Mouse (Mus musculus) ovary, postnatal 36 days (tissue): ENCODE results near the gene Gimap7.
"Not testable (repeated sequence)": the region's sequence is repeated elsewhere in the genome, so short reads cannot be mapped to it uniquely, and the experiment has no call there.

ENCODE experiments used
- DNase-seq: peaks from one replicate; pipeline ENCODE4 v3.0.0; 2022; ENCODE audit warnings: low spot score, mixed read lengths

Gene Gimap7

GRCm38 (mm10) chr6:48718455-48718854, at the start of gene Gimap7, which contains the start of gene Gm28053:
Gene Gimap7, plus strand, starts transcription at chr6:48718621.
Gene Gm28053, plus strand, starts transcription at chr6:48718607.
- DNase-seq, result no peak

DNA sequence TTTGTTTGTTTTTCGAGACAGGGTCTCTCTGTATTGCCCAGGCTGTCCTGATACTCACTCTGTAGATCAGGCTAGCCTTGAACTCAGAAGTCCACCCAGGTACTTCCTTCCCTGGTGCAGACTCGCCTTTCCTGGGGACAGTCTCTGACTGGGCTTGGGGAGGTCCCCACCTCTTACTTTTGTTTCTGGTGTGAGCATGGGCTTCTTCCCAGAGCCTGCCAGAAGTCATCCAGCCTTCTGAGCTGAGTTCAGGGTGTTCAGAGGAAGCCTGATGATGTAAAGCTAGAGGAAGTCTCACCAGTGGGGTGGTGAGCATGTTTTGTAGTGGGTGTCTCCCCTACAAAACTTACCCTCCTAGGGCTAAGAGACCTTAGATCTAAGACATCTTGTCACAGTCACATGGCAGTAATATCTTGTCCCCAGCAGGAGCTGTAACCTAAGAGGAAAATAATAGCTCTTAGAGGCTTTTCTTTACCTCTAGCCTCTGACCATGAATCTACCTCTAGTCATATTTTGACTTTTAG, 48.9 kb upstream of the Gimap7 start:
- no peak for DNase-seq

DNA sequence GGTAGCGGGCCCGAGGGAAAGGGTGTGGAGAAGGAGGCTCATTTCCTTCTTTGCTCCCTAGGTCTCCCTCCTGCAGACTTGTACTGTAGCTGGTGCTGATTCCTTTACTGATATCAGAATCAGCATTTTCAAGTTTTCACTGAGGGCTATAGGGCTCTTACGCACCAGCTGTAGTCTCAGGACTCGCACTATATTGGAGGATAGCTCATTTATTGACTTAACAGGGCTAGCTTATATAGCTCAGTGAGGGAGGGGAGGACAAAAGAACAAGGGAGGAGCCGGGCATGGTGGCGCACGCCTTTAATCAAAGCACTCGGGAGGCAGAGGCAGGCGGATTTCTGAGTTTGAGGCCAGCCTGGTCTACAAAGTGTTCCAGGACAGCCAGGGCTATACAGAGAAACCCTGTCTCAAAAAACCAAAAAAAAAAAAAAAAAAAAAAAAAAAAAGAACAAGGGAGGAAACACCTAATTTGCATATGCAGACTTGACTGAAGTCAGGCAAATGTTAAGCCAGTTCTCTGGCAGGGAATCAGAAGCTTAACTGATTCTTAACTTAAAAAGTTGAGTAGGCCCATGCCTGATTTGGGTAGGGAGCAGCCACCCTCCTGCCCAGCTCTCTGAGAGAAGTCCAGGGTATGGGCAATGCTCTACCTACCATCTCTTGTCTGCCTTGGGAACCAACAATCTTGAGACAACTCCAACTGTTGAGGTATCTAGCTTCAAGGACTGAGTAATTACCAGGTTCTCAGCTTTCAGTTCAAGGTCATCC, 43.9 kb upstream of the Gimap7 start:
- DNase-seq, result no peak

DNA sequence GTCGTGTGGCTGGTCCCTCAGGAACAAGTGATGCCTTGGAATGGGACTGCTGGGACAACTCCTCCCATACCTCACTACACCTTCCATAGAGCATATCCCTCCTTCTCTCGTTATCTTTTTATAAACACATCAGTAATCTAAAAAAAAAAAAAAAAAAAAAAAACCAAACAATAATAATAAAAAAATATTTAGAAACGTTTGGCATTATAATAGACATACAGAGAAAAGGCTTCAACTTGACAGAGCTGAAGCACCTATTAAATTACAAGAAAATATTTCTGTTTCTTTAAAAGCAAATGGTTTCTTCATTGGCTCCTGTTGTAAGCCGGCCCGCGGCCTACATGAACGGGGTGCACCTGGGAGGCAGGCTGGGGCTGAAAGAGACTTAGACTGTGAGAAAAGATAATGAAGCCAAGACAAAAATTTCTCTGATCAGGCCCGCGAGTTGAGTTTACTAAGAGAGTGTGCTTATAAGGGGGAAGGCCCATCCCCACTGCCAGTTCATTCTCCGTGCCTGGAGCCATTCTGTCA, 43.0 kb upstream of the Gimap7 start:
- DNase-seq, result peak; percentile 20

DNA sequence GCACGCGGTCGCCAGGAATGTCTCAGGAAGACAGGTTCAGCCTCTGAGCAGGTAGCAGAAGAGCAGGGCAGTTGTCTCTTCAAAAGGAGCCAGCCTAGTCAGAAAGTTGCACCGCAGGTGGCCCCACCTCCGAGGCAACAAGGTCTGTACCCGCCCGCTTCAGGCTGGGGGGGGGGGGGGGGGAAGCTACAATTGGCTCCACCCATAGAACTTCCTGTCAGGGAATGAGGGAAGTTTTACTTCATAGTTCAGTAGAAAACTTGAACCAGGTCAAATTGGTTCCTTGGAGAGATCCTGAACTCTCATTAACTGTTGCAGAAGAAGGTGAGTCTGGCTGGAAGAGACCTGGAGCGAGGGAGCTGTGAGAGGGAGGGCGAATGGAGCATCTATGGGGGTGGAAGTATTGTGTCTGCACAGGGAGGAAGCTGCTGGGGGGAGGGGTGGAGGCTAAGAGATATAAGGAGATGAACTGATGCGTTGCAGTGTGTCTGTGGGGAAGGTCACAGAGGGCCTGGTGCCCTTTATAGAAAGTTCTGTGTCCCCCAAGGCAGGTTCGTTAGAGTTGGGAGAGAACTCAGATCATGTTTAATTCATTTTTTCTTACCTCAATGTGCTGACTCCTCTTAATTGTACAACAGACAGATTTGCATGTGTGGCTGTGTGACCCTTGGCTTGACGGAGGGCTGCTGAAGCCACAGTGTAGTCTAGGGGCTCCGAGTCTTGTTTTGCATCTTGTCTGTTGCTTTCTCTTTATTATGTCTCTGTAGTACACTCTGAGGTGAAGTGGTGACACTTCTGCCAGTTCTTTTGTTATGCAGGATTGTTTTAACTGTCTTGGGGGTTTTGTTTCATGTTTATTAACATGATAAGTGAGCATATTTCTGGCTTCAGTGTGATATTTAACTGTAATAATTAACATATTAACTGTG, 42.2 kb upstream of the Gimap7 start, which contains the start of gene Gimap9:
Gimap9 (plus strand) TSS at position 199 of the 929 bp plus-strand sequence.
- peak; percentile 21 for DNase-seq

- DNase-seq, result no peak
These were observed 41.5 kb upstream of the Gimap7 start for GRCm38 (mm10) chr6:48676860-48677415.

- DNase-seq, result no peak
These were observed 40.7 kb upstream of the Gimap7 start for GRCm38 (mm10) chr6:48677492-48678345.

GRCm38 (mm10) chr6:48678391-48678790, 40.0 kb upstream of the Gimap7 start:
- DNase-seq, result no peak

GRCm38 (mm10) chr6:48679701-48680100, 38.7 kb upstream of the Gimap7 start:
- DNase-seq, result no peak

DNA sequence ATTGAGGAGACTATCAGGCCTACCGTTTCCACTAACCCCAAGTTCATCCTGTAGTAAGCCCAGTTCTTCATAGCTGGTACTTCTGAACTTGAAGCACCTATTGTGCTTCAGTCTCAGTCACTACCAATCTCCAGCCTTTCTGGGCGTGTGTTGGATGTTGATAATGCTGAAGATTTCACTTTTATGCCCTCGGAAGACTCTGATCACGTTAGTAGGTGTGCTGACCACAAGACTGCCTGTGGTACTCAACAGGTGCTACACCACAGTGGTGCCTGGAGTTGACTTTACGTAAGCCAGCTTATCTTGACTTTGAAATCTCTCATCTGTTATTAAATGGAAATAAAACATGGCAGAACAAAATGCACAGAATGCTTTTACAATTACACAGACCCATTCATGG, 38.0 kb upstream of the Gimap7 start:
- DNase-seq, result no peak

GRCm38 (mm10) chr6:48681472-48682090, 36.8 kb upstream of the Gimap7 start:
- no peak for DNase-seq

DNA sequence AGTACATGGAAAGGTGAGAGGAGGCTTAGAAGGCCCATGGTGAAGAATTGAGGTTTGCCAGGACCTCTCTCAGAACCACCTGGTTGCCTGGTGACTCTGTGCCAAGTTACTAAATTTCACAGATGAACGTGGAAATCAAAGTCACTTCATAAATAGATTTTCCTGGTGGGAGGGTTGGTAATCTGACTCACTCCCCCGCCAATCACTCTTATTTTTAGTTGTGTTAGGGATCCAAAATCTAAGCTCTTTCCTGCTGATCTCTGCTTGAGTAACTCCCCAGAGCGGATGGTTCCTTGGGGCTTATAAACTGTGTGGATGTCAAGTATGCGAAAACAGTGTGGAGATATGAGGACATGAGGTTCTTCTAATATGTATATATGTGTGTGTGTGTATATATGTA, 36.1 kb upstream of the Gimap7 start:
- DNase-seq, result no peak

GRCm38 (mm10) chr6:48683263-48683821, 35.1 kb upstream of the Gimap7 start:
- not testable (repeated sequence) for DNase-seq

GRCm38 (mm10) chr6:48684319-48684718, 34.1 kb upstream of the Gimap7 start, which contains the start of gene Gimap4:
Gene Gimap4, plus strand, starts transcription at chr6:48684549.
- DNase-seq, result no peak

DNA sequence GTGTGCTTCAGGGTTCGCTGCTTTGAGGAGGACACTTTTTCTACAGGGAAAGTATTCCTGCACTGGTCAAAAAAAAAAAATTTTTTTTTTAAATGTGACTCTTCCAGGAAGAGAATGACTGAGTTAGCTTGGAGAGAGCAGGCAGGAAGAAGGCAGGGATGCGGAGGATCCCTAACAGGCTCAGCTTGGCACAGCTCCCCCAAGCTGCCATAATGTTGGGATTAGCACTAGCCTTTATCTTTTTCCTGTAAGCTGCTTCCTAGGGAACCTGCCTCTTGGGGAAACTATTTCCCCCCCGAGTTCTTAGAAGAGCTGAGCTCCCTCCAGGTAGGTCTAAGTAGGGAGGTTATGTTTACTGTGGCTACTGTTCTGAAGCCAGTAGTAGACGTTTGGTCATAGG, 33.6 kb upstream of the Gimap7 start:
- DNase-seq, result no peak

DNA sequence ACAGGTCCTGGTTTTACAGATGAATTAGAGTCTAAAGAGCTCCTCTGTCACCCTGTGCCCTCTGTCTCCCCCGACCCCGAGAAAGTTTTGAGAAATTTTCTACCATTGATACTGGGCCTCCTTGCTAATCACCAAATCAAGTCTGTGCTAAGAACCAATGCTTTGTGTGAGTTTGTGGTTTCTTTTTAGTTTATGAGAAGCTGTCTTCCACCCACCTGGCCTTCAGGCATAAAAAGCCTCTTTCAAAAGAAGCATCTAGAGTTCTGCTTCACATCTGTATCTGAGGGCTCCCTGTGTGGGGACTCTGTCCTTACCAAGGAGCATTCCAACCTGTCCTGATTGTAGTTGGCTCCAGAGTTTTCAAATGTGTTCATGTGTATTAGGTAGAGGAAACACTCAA, 33.2 kb upstream of the Gimap7 start:
- no peak for DNase-seq

GRCm38 (mm10) chr6:48685694-48686665, 32.4 kb upstream of the Gimap7 start:
- DNase-seq, result no peak

DNA sequence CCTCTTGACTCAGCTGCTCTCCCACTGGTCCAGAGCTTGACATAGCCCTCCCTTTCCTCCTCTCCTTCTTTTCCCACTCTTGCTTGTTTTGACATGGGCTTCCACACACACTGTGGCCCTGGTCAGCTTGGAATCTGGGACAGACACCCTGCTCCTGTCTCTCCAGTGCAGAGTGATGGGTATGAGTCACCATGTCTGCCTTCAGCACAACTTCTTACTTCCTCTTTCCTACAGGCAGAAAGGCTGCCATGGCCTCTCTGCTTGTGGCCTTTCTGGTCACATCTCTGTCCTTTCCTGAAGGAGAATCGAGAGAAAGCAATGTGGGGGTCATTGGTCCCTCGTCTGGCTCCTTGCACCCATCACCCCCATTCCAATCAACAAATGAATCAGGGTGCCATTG, 31.3 kb upstream of the Gimap7 start:
- DNase-seq, result no peak

- DNase-seq, result no peak
These were observed 29.1 kb upstream of the Gimap7 start for GRCm38 (mm10) chr6:48689320-48689719.
